19 mouse cellular contexts compared by ENCODE assay signal in the genomic region with DNA sequence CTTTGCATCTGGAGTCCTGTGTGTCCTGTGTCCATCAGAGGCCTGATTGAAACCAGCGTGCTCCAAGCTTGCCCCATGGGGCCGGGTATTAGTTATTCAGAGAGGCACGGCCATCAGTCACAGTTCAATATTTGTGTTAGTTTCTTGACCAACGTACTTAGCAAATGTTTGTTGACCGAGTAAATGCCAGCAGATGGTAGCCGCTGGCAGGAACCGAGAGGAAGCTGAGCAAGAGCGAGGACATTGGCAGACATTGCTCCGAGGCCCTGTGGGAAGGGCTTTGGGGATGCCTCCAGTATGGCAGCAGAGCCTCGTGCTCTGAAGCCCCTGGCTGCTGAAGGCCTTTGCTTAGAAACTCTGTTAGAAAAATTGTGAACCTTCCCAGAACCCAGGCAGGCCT. TPM values are rescaled to one million over a fixed set of nuclear protein-coding genes. Genes with fewer than 3 reads are reported as not detected.
DNase-seq lines count a peak whose midpoint lies in the region; ATAC-seq and TF ChIP-seq lines count a peak whose summit lies in the region.
"Had no signal": no experiment of that assay in that cellular context is flagged by ENCODE, and none has a peak within 500 bp of the region (broad histone marks: within the 10 kb centered on the region; RNA-seq: fewer than 3 reads in every experiment).

No protein-coding gene starts in this region.

- no peaks in the 10 kb centered on the region for H3K27me3 ChIP-seq in forebrain, embryonic 10.5 days (ENCODE audit: poor library complexity, severe bottlenecking)
- H3K27me3 ChIP-seq in forebrain, embryonic 12.5 days, result no peaks in the 10 kb centered on the region
- no peaks in the 10 kb centered on the region for H3K27me3 ChIP-seq in lung, embryonic 15.5 days
- H3K27me3 ChIP-seq in limb, embryonic 10.5 days (ENCODE audit: low read depth, poor library complexity, severe bottlenecking), result no peaks in the 10 kb centered on the region
- no peaks in the 10 kb centered on the region for H3K27me3 ChIP-seq in liver, postnatal 0 days (ENCODE audit: insufficient read depth, low read length)
- H3K27me3 ChIP-seq: embryonic facial prominence, embryonic 15.5 days; heart, embryonic 12.5 days; hindbrain, embryonic 13.5 days; liver, embryonic 15.5 days; neural tube, embryonic 13.5 days had no signal

- H3K36me3 ChIP-seq in forebrain, embryonic 10.5 days (replicated peaks), result no peaks in the 10 kb centered on the region
- H3K36me3 ChIP-seq in forebrain, embryonic 12.5 days (replicated peaks), result no peaks in the 10 kb centered on the region
- H3K36me3 ChIP-seq in lung, embryonic 15.5 days, result no peaks in the 10 kb centered on the region
- peaks cover 6% of the 10 kb centered on the region; the same call in 1 of the 2 replicates for H3K36me3 ChIP-seq in limb, embryonic 10.5 days
- 0 out of 2 replicates have a peak, but pooled peaks cover 2% of the 10 kb centered on the region for H3K36me3 ChIP-seq in liver, postnatal 0 days (replicated peaks; ENCODE audit: insufficient read depth, low read length)
- H3K36me3 ChIP-seq: embryonic facial prominence, embryonic 15.5 days; heart, embryonic 12.5 days; hindbrain, embryonic 13.5 days; liver, embryonic 15.5 days; neural tube, embryonic 13.5 days had no signal

- H3K4me1 ChIP-seq in forebrain, embryonic 10.5 days, result peaks cover 27% of the 10 kb centered on the region
- H3K4me1 ChIP-seq in forebrain, embryonic 12.5 days, result peaks cover 22% of the 10 kb centered on the region
- peaks cover 46% of the 10 kb centered on the region for H3K4me1 ChIP-seq in lung, embryonic 15.5 days
- H3K4me1 ChIP-seq in lung, adult 2 months (ENCODE audit: control insufficient read depth, insufficient read depth, low read length), result peaks cover 13% of the 10 kb centered on the region
- H3K4me1 ChIP-seq in limb, embryonic 10.5 days, result peaks cover 46% of the 10 kb centered on the region
- peaks cover 36% of the 10 kb centered on the region for H3K4me1 ChIP-seq in liver, postnatal 0 days (ENCODE audit: insufficient read depth)

- H3K4me2 ChIP-seq in forebrain, embryonic 12.5 days, result no peak overlapping the region
- no peak overlapping the region for H3K4me2 ChIP-seq in lung, embryonic 15.5 days
- H3K4me2 ChIP-seq in liver, postnatal 0 days (ENCODE audit: low read depth, low read length), result no peak overlapping the region
- H3K4me2 ChIP-seq: embryonic facial prominence, embryonic 15.5 days; heart, embryonic 12.5 days; hindbrain, embryonic 13.5 days; liver, embryonic 15.5 days; neural tube, embryonic 13.5 days had no signal

- H3K9me3 ChIP-seq in forebrain, embryonic 10.5 days, result no peaks in the 10 kb centered on the region
- no peaks in the 10 kb centered on the region for H3K9me3 ChIP-seq in forebrain, embryonic 12.5 days
- no peaks in the 10 kb centered on the region for H3K9me3 ChIP-seq in lung, embryonic 15.5 days
- no peaks in the 10 kb centered on the region for H3K9me3 ChIP-seq in limb, embryonic 10.5 days (replicated peaks)
- H3K9me3 ChIP-seq in liver, postnatal 0 days (ENCODE audit: low read length), result no peaks in the 10 kb centered on the region
- H3K9me3 ChIP-seq: embryonic facial prominence, embryonic 15.5 days; heart, embryonic 12.5 days; hindbrain, embryonic 13.5 days; liver, embryonic 15.5 days; neural tube, embryonic 13.5 days had no signal

- 0 out of 2 replicates have a peak overlapping the region, but pooled peaks have one; percentile 1 for H3K27ac ChIP-seq in forebrain, embryonic 10.5 days
- no peak overlapping the region for H3K27ac ChIP-seq in forebrain, embryonic 12.5 days
- peak overlapping the region; percentile 9; the same call in 1 of the 2 replicates for H3K27ac ChIP-seq in lung, embryonic 15.5 days
- H3K27ac ChIP-seq in limb, embryonic 10.5 days, result peak overlapping the region; percentile 31; the same call in 1 of the 2 replicates
- no peak overlapping the region for H3K27ac ChIP-seq in liver, postnatal 0 days (ENCODE audit: low read depth)
- H3K27ac ChIP-seq: embryonic facial prominence, embryonic 15.5 days; hindbrain, embryonic 13.5 days; liver, embryonic 15.5 days; neural tube, embryonic 13.5 days had no signal

- WGBS in forebrain, embryonic 10.5 days, result 88% methylated on average over 10 of the region's 10 CpGs
- 81% methylated on average over 10 of the region's 10 CpGs for WGBS in forebrain, embryonic 12.5 days
- WGBS in lung, embryonic 15.5 days, result 53% methylated on average over 10 of the region's 10 CpGs
- WGBS in lung, adult 2 months, result 48% methylated on average over 10 of the region's 10 CpGs
- WGBS in limb, embryonic 10.5 days, result 87% methylated on average over 10 of the region's 10 CpGs
- 66% methylated on average over 10 of the region's 10 CpGs for WGBS in liver, postnatal 0 days (ENCODE audit: insufficient replicate concordance)

- TF ChIP-seq POLR2A in lung, adult 2 months (IDR thresholded peaks at IDR 0.05; ENCODE audit: borderline replicate concordance, extremely low read depth, low read depth, low read length), result no peak

- H3K9ac ChIP-seq in forebrain, embryonic 12.5 days, result no peak overlapping the region
- no peak overlapping the region for H3K9ac ChIP-seq in lung, embryonic 15.5 days
- H3K9ac ChIP-seq in liver, postnatal 0 days (replicated peaks), result no peak overlapping the region
- H3K9ac ChIP-seq: embryonic facial prominence, embryonic 15.5 days; heart, embryonic 12.5 days; liver, embryonic 15.5 days; neural tube, embryonic 13.5 days had no signal

- H3K4me3 ChIP-seq in forebrain, embryonic 10.5 days, result no peak overlapping the region
- H3K4me3 ChIP-seq in forebrain, embryonic 12.5 days (replicated peaks), result no peak overlapping the region
- no peak overlapping the region for H3K4me3 ChIP-seq in lung, embryonic 15.5 days
- no peak overlapping the region for H3K4me3 ChIP-seq in lung, adult 2 months (replicated peaks; ENCODE audit: extremely low read depth, low read depth, low read length)
- H3K4me3 ChIP-seq in limb, embryonic 10.5 days, result no peak overlapping the region
- H3K4me3 ChIP-seq in liver, postnatal 0 days (ENCODE audit: low read depth, low read length), result no peak overlapping the region
- H3K4me3 ChIP-seq: embryonic facial prominence, embryonic 15.5 days; gastrocnemius, adult 2 months; heart, embryonic 12.5 days; hindbrain, embryonic 13.5 days; liver, embryonic 15.5 days; neural tube, embryonic 13.5 days had no signal

- no peak for TF ChIP-seq CTCF in lung, adult 2 months (IDR thresholded peaks at IDR 0.05; ENCODE audit: insufficient read depth, low read length)
- TF ChIP-seq CTCF in liver, postnatal 0 days (IDR thresholded peaks at IDR 0.05; ENCODE audit: low read depth), result no peak

- no peak for DNase-seq in forebrain, embryonic 10.5 days (ENCODE audit: extremely low spot score, low spot score)
- no peak for DNase-seq in lung, adult 2 months
- no peak for DNase-seq in limb, embryonic 10.5 days (ENCODE audit: low spot score)
- no peak for DNase-seq in liver, postnatal 0 days
- DNase-seq in urinary bladder, postnatal 14 days (ENCODE audit: low spot score), result no peak
- DNase-seq: adrenal gland, postnatal 36 days; B cell, adult 2 months; gastrocnemius, adult 2 months; heart, postnatal 14 days; kidney, adult 11 months; midbrain, embryonic 14.5 days; thymus, postnatal 25 days had no signal

- no peak for TF ChIP-seq EP300 in liver, postnatal 0 days (IDR thresholded peaks at IDR 0.05; ENCODE audit: low read depth)

- ATAC-seq in forebrain, embryonic 12.5 days (ENCODE audit: low FRiP score), result no peak
- ATAC-seq in lung, embryonic 15.5 days (ENCODE audit: borderline replicate concordance, extremely low read depth, low FRiP score, low TSS enrichment), result no peak
- ATAC-seq in liver, postnatal 0 days, result 0 out of 2 replicates have a peak, but pooled peaks have one; percentile 20

RNA-seq across cellular contexts. Expression of gene Fance, which starts 35.6 kb away (rescaled TPM):
- 31.6 and 32.5 TPM in 2 replicates for polyA plus RNA-seq in forebrain, embryonic 10.5 days (2016; fragmentation: Nextera tagmentation; extraction: Ambion mirVana)
- polyA plus RNA-seq in forebrain, embryonic 12.5 days (2016; fragmentation: Nextera tagmentation; extraction: Ambion mirVana), result 25.9 and 26.0 TPM in 2 replicates
- 32.8 and 33.3 TPM in 2 replicates for polyA plus RNA-seq in lung, embryonic 15.5 days (2015; fragmentation: Nextera tagmentation; extraction: Ambion mirVana)
- polyA plus RNA-seq in lung, adult 2 months (2012; rRNA removed), result 18.2 and 21.7 TPM in 2 replicates
- polyA plus RNA-seq in limb, embryonic 10.5 days (2016; fragmentation: Nextera tagmentation; extraction: Ambion mirVana), result 32.9 and 35.5 TPM in 2 replicates
- 6.7 and 7.1 TPM in 2 replicates for polyA plus RNA-seq in liver, postnatal 0 days (2015; fragmentation: Nextera tagmentation; extraction: Ambion mirVana)

RNA-seq across cellular contexts. Expression of gene Ppard, which starts 45.2 kb away (rescaled TPM):
- 1.3 and 1.4 TPM in 2 replicates for polyA plus RNA-seq in forebrain, embryonic 10.5 days (2016; fragmentation: Nextera tagmentation; extraction: Ambion mirVana)
- polyA plus RNA-seq in forebrain, embryonic 12.5 days (2016; fragmentation: Nextera tagmentation; extraction: Ambion mirVana), result 1.4 and 1.6 TPM in 2 replicates
- 2.1 and 2.9 TPM in 2 replicates for polyA plus RNA-seq in lung, embryonic 15.5 days (2015; fragmentation: Nextera tagmentation; extraction: Ambion mirVana)
- polyA plus RNA-seq in lung, adult 2 months (2012; rRNA removed), result 33.3 and 41.7 TPM in 2 replicates
- 1.9 and 2.3 TPM in 2 replicates for polyA plus RNA-seq in limb, embryonic 10.5 days (2016; fragmentation: Nextera tagmentation; extraction: Ambion mirVana)
- 0.66 and 0.73 TPM in 2 replicates for polyA plus RNA-seq in liver, postnatal 0 days (2015; fragmentation: Nextera tagmentation; extraction: Ambion mirVana)

RNA-seq across cellular contexts. Expression of gene Rpl10a, which starts 50.5 kb away (rescaled TPM):
- polyA plus RNA-seq in forebrain, embryonic 10.5 days (2016; fragmentation: Nextera tagmentation; extraction: Ambion mirVana), result 511 and 540 TPM in 2 replicates
- polyA plus RNA-seq in forebrain, embryonic 12.5 days (2016; fragmentation: Nextera tagmentation; extraction: Ambion mirVana), result 370 and 384 TPM in 2 replicates
- polyA plus RNA-seq in lung, embryonic 15.5 days (2015; fragmentation: Nextera tagmentation; extraction: Ambion mirVana), result 606 and 658 TPM in 2 replicates
- polyA plus RNA-seq in lung, adult 2 months (2012; rRNA removed), result 1,664 and 1,938 TPM in 2 replicates
- polyA plus RNA-seq in limb, embryonic 10.5 days (2016; fragmentation: Nextera tagmentation; extraction: Ambion mirVana), result 502 and 576 TPM in 2 replicates
- polyA plus RNA-seq in liver, postnatal 0 days (2015; fragmentation: Nextera tagmentation; extraction: Ambion mirVana), result 296 and 311 TPM in 2 replicates

Comparison
In these comparisons a context has a peak if more than half of its experiments do, and no peak if none do; other contexts are left out.
1. H3K27ac ChIP-seq: peak in forebrain, embryonic 10.5 days (single experiment), lung, embryonic 15.5 days (single experiment) and limb, embryonic 10.5 days (single experiment); none in forebrain, embryonic 12.5 days (single experiment) and liver, postnatal 0 days (single experiment).